Mouse (Mus musculus): ENCODE measurements around the gene Gpa33.

DNA sequence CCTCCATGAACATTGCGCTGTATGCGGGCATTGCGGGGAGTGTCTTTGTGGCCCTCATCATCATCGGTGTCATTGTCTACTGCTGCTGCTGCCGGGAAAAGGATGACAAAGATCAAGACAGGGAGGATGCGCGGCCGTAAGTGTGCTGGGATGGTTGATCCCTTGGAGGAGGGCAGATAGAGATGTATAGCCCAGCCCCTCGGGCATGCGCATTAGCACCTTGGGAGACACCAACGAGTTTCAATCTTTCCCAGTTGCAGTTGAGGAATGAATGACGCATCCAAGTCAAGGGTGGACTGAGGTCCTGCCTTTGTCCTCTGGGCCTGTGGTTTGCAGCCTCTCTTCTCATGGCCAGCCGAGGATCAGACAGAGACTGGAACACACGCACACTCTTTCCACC lies 34.5 kb downstream of the Gpa33 start:
- TF ChIP-seq CTCF (IDR thresholded peaks at IDR 0.05; ENCODE audit: control insufficient read depth, insufficient read depth, low read length) (no peak), POLR2A (IDR thresholded peaks at IDR 0.05; ENCODE audit: borderline replicate concordance, control insufficient read depth, low read depth, low read length) (no peak)

All from bone marrow, adult 2 months (tissue).